Mouse (Mus musculus) left cerebral cortex, adult 9 months (tissue): ENCODE measurements around the gene Tmem87a.

Experiments used
- DNase-seq, 2 experiments: peaks; one replicate each; pipeline ENCODE4 v3.0.0; 2022; ENCODE audit warnings: low spot score in 2 of 2

The Tmem87a gene

GRCm38 (mm10) chr2:120366501-120366900, 37.4 kb downstream of the Tmem87a start:
- DNase-seq: no peak

- no peak for DNase-seq
These were observed 43.5 kb downstream of the Tmem87a start for GRCm38 (mm10) chr2:120360425-120360824.

GRCm38 (mm10) chr2:120352682-120353646, 50.9 kb downstream of the Tmem87a start, which contains the start of gene Vps39:
Vps39 (minus strand) TSS chr2:120353137.
- peak; percentile 80 to 88 for DNase-seq

GRCm38 (mm10) chr2:120351321-120351720, 52.6 kb downstream of the Tmem87a start:
- DNase-seq: no peak

- DNase-seq: no peak
These were observed 55.8 kb downstream of the Tmem87a start for GRCm38 (mm10) chr2:120348120-120348519.

- no peak for DNase-seq
These were observed 62.2 kb downstream of the Tmem87a start for GRCm38 (mm10) chr2:120341741-120342140.

GRCm38 (mm10) chr2:120337886-120338285, 66.0 kb downstream of the Tmem87a start:
- DNase-seq: no peak

GRCm38 (mm10) chr2:120331575-120331974, 72.3 kb downstream of the Tmem87a start:
- DNase-seq: peak in 1 of 2 experiments; percentile 41

GRCm38 (mm10) chr2:120315077-120315476, 88.8 kb downstream of the Tmem87a start:
- no peak for DNase-seq

GRCm38 (mm10) chr2:120314487-120314886, 89.4 kb downstream of the Tmem87a start:
- DNase-seq: no peak

- no peak for DNase-seq
These were observed 89.9 kb downstream of the Tmem87a start, which contains the start of gene Pla2g4f for GRCm38 (mm10) chr2:120313976-120314375. Pla2g4f (minus strand) TSS chr2:120314165.

- no peak for DNase-seq
These were observed 91.6 kb downstream of the Tmem87a start for GRCm38 (mm10) chr2:120312276-120312825.
